Mouse (Mus musculus) liver (tissue): ENCODE data around the gene Foxk1.

Source experiments
- DNase-seq: peaks from one replicate; pipeline ENCODE4 v3.0.0-alpha.2; 2020; ENCODE audit warnings: mixed read lengths

Gene Foxk1

GRCm38 (mm10) chr5:142420920-142421319 lies 19.6 kb downstream of the Foxk1 start:
- DNase-seq, result no peak

GRCm38 (mm10) chr5:142421886-142422285 lies 20.6 kb downstream of the Foxk1 start:
- DNase-seq, result no peak

GRCm38 (mm10) chr5:142423141-142423540 lies 21.8 kb downstream of the Foxk1 start:
- DNase-seq, result no peak

GRCm38 (mm10) chr5:142423701-142424100 lies 22.4 kb downstream of the Foxk1 start:
- DNase-seq, result no peak

GRCm38 (mm10) chr5:142424627-142425349 lies 23.5 kb downstream of the Foxk1 start:
- peak; percentile 30 for DNase-seq

GRCm38 (mm10) chr5:142426476-142426875 lies 25.2 kb downstream of the Foxk1 start:
- DNase-seq, result no peak

GRCm38 (mm10) chr5:142427876-142428275 lies 26.6 kb downstream of the Foxk1 start:
- DNase-seq, result no peak

- DNase-seq, result no peak
Observed at GRCm38 (mm10) chr5:142428691-142429090, 27.4 kb downstream of the Foxk1 start.

- DNase-seq, result no peak
Observed at GRCm38 (mm10) chr5:142431029-142431428, 29.7 kb downstream of the Foxk1 start.

- no peak for DNase-seq
Observed at GRCm38 (mm10) chr5:142431811-142432434, 30.6 kb downstream of the Foxk1 start.

GRCm38 (mm10) chr5:142432695-142433094 lies 31.4 kb downstream of the Foxk1 start:
- DNase-seq, result no peak

- no peak for DNase-seq
Observed at GRCm38 (mm10) chr5:142434052-142434451, 32.8 kb downstream of the Foxk1 start.

- DNase-seq, result no peak
Observed at GRCm38 (mm10) chr5:142435736-142436135, 34.4 kb downstream of the Foxk1 start.

- no peak for DNase-seq
Observed at GRCm38 (mm10) chr5:142438380-142438938, 37.2 kb downstream of the Foxk1 start.

- peak; percentile 63 for DNase-seq
Observed at GRCm38 (mm10) chr5:142439911-142440432, 38.7 kb downstream of the Foxk1 start.

- peak; percentile 97 for DNase-seq
Observed at GRCm38 (mm10) chr5:142440451-142441147, 39.3 kb downstream of the Foxk1 start.

- peak; percentile 46 for DNase-seq
Observed at GRCm38 (mm10) chr5:142441332-142442044, 40.2 kb downstream of the Foxk1 start.

GRCm38 (mm10) chr5:142442045-142442440 lies 40.7 kb downstream of the Foxk1 start:
- no peak for DNase-seq

GRCm38 (mm10) chr5:142443514-142443913 lies 42.2 kb downstream of the Foxk1 start:
- DNase-seq, result no peak

- DNase-seq, result no peak
Observed at GRCm38 (mm10) chr5:142443994-142444393, 42.7 kb downstream of the Foxk1 start.

GRCm38 (mm10) chr5:142444791-142445531 lies 43.7 kb downstream of the Foxk1 start:
- peak; percentile 87 for DNase-seq

- DNase-seq, result no peak
Observed at GRCm38 (mm10) chr5:142445709-142446108, 44.4 kb downstream of the Foxk1 start.
